Mouse (Mus musculus) adrenal gland, adult 8-10 months (tissue): ENCODE measurements around the gene Inppl1. TPM values are rescaled to one million over a fixed set of nuclear protein-coding genes. Genes with fewer than 3 reads are reported as not detected.

Source experiments
- DNase-seq: peaks from one replicate; pipeline ENCODE4 v3.0.0; 2022
- total RNA-seq, 4 experiments: library from RNA; stranded (reverse); gene quantifications; 2 replicates each; pipeline ENCODE4 v1.2.4; 2022

Inppl1 gene
- total RNA-seq, 4 experiments from 2014 or later = 76.9 to 104 (median 101) TPM

DNA sequence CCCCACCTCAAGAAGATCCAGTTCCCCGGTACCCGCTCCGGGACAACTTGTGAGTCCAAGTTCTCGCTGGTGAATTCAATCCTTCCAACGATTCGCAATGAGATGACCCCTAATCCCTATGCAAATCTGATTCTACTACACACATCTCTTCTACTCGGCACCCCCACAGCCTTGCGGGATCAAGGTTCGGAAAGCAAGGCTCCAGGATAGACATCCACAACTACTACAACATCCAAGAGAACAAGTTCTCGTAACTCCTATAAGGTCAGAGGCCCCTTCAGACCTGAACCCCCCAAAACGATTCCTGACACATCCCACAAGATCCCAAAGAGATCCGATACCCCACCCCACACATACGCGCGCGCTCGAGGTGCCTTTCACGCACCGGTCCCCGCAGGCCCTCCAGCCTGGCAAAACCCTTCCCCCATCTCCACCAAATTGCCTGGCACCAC is 849 bp downstream of the Inppl1 start:
- DNase-seq = no peak

DNA sequence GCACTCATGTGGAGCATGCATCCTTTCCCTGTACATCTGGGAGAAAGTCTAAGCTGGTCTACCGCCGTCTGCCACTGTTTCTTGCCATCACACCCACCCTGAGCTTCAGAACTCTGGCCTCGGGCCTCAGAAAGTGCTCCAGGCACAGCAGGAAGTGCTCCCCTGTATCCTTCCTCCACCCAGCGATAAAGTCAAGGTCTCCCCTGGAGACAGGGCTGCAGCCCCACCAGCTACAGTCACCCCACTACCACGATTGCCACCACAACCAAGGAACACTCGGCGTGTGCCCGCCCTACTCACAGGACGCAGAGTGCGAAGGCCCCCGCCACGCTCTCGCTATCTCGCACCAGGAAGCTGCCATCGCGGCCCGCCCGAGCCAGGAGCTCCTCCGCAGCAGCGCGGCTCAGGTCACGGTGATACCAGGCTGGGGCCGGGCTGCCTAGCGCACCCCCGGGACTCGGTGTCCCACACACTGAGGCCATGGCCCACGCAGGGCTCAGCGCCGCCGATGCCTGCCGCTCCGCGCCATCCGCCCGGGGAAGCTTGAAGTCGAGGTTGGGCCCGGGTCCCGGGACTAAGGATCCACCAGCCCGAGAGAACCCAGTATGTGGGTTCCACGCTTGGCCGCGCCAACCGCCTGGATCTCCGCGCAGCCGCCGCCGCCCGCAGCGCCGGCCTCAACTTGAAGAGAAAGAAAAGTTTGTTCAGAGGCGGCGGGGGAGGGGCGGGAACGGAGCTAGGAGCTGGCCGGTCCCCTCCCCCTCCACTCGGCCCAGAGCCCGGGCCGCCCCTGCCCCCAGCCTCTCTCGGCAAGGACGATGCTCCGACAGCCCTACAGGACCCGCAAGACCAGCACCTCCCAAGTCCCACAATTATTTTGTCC is 1.5 kb downstream of the Inppl1 start:
- peak; percentile 41 for DNase-seq

DNA sequence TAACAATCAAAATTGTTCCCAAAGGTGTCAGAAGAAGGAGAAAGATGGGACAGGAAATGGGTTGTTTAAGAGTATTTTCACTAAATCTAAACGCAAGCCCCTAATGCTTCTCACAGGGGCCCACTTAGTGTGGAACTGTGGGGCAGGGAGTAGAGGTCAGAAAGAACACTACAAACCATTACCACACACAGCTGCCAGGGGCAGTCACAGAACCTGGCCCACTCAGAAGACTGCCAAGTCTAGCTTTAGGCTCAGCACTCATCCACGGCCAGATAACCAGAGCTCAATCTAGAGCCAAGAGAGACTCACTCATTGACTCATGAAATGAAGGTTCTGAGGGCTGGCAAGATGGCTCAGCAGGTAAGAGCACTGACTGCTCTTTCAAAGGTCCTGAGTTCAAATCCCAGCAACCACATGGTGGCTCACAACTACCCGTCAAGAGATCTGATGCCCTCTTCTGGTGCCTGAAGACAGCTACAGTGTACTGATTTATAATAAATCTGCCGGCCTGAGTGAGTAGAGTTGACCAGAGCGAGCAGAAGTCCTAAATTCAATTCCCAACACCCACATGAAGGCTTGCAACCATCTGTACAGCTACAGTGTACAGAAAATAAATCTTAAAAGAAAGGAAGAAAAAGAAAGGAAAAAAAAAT is 2.4 kb downstream of the Inppl1 start:
- DNase-seq = no peak

DNA sequence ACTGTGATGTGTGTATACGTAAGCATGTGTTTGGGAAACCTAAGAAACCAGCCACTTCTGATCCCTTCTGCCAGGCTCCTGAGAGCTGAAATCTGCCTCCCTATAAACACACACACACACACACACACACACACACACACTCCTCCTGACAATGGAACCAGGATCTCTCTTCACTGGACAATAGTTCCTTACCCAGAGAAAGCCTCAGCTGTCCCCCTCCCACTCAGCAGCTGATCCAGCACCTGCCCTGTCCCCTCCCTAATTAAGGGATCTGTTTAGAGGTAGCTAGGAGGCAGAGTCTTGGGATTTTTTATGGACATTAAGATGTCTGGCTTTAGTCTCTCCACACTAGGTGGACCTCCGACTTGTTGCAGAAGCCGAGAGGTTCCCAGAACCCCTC is 3.1 kb downstream of the Inppl1 start:
- DNase-seq = no peak

DNA sequence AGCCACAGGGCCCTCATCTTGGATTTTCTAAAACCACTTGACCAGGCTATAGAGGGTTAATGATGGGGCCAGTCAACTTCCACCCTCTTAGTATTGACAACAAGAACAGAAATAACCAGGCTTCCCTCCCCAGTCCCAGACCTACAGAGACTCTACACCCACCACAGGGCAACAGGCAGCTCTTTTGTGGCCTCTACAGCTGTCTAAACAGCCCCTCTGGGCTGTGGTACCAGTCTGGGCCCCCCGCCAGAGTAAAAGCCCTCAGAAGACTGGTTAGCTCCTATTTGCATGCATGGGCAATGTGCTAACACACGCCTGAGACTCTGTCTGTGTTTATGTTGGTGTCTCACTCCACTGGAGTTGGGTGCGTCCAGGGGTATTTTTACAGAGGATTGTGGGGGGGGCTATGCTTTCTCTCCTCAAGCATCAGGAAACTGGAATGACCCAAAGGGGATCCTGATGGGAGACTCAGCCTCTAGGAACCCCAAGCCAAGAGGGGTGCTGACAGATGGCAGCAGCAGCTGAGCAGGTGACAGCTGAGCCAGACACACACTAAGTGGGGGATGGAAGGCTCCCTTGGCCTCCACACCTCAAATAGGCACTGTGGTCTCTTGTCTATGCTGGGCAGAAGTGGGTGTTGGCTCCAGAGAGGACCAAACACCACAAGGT is 4.0 kb downstream of the Inppl1 start:
- DNase-seq = no peak

DNA sequence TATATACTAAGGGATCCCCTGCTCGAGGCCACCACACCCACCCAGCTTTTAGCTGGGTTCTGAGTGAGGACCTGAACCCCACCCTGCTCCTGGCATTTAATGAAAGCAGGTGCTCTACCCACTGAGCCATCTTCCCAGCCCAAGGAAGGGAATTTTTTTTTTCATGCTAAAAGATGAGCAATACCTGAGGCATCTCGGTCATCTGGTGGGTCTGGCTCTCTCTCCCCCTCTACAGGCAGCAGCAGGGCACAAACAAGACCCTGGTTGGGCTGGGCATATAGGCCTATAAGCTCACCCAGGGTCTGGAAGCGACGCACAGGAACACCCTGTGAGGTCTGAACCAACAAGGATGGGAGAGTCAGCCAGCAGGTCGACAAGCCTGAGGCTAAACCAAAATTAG is 4.7 kb downstream of the Inppl1 start:
- DNase-seq = no peak

DNA sequence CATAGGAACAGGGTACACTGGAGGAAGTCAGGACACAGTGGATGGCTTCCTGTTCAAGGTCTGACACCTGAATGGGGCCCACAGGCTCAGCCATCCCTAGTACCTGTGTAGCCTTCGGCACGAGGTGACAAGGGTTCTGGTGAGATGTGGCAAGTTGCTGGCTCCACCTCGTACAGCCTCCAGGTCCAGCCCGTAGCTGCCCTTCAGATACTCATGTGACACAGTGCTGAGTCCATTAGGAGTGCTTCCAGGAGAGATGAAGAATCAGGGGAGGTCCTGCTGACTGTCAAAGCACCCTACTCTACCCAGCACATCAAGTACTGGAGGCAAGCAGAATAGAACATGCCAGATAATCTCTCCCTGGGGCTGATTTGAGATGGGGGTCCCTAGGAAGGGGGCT is 5.7 kb downstream of the Inppl1 start:
- no peak for DNase-seq

DNA sequence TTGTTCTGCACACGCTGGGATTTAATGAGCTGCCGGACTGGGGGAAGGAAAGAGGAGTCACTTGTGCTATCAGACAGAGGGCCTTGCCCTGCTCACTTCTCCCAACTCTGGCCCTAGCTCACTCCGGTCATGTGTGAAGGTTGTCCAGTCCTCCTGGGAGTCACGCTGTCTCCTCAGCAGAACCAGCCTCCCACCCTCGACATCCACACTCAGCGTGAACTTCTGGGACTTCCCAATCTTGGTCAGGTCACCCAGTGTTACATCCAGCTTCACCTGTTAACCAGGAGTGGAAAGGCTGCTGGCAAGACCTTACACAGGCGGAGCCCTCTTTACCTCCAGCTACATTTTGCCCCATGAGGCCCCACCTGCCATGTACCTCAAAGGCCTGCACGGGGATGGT is 6.6 kb downstream of the Inppl1 start:
- DNase-seq = no peak

DNA sequence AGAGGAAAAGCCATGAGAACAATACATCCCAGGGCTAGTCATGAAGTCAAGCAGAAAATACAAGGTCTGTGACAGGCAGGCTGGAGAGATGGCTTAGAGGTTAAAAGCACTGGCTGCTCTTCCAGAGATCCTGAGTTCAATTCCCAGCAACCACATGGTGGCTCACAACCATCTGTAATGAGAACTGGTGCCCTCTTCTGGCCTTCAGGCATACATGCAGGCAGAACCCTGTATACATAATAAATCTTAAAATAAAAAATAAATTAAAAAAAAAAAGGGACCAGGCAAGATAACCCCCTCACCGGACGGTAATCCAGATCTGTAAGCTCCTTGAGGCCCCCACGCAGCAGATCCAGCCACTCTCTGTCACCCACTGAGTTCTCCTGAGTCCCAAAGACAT is 7.7 kb downstream of the Inppl1 start:
- no peak for DNase-seq

DNA sequence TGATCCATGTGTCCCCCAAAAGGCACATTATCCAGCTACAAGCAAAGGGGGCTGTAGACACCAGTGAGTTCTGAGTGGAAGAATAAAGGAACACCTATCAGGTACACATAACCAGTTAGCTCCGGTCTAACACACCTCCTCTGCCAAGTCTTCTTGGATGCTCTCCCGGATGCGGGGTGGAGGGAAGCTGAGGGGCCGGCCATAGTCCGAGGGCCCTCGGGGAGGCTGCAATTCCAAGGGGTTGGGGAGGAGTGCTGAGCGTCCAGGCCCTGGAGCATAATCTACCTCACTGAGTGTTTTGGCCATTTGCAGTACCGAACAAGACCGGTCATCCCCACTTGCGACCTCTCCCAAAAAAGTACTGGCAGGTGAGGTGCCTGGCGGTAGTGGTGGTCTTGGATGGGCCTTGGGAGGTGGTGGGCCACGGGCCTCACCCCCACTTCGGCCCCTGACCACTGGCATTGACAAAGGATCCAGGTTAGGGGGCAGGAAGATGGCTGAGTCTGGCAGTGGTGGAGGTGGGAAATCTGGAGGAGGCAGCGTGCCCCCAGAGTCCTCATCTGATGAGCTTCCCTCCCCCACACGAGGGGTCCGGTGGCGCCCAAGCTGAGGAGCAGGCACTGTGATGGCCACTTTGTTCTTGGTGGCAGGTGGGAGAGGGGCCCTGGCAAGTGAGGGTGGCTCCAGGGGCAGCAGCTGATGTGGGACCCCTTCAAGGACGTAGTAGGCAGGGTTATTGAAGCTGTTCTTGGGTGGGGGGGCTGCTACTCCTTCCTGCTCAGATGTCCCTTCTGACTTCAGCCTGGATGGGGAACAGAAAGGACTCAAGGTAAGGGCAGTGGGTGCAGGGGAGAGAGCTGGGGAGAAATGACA is 14.0 kb downstream of the Inppl1 start:
- DNase-seq = no peak

DNA sequence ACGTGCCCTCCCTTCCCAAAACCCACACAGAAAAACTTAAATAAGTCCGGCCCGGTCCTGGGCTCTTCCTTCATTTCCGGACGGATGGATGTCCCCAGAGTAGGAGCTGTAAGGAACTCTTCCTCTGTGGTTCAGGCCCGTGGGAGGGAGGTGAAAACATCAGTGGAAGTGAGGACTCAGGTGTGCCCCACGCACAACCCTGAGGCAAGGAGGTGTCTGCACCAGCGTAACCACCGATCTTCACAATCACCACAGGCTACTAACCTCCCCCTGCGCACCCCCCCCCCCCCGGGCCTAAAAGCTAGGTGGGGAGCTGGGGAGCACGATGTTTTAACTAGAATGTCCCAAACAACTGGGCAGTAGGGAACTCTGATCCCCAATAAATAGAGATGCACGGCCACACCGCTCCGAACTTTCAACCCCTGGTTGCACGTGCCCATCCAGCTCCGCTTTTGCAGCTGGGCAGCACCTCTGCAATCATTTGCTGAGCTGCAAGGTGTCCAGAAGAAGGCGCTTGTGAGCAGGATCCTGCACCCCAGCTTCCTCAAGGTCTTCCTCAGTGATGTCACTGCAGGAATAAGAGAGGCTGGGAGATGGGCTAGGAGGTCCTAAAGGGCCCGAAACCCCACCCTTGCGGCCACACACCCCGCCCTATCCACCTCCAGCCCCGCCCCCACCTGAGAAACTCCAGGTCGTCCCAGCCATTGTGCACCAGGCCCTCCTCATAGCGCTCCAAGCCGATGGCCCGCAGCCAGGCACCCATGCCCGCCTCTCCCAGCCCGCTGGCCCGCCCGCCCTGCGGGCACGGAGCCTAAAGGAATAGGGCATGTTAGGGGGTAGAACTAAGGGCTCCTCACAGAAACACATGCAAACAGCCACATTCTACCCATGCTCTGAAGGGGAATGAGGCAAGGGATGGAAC is 14.9 kb downstream of the Inppl1 start:
- peak; percentile 52 for DNase-seq

DNA sequence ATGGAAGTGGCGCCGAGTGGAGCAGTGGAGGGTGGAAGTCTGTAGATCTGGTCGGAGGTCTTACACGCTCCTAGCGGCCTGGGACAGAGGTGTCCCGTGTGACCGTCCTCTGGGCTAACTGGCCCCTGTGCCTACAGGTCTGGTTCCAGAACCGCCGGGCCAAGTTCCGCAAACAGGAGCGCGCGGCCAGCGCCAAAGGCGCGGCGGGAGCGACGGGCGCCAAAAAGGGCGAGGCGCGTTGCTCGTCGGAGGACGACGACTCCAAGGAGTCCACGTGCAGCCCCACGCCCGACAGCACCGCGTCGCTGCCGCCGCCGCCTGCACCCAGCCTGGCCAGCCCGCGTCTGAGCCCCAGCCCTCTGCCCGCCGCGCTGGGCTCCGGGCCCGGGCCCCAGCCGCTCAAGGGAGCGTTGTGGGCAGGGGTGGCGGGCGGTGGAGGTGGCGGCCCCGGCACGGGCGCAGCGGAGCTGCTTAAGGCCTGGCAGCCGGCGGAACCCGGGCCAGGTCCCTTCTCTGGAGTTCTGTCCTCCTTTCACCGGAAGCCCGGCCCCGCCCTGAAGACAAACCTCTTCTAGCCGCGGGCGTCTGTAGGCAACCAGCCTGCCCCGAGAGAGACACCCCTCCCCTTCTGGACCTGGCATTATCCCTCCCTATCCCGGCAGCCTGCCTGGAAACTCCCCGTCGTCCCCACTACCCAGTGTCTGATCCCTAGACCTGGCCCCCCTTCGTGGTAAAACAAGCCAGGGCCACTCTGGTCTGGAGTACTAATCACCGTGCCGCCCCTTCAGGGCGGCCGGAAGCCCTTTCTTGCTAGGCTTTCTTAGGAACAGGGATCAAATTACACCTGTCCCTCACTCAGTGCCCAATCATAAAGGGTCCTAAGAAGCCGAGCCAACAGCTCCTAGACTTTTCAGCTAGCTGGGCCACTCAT is 16.2 kb downstream of the Inppl1 start:
- peak; percentile 43 for DNase-seq

DNA sequence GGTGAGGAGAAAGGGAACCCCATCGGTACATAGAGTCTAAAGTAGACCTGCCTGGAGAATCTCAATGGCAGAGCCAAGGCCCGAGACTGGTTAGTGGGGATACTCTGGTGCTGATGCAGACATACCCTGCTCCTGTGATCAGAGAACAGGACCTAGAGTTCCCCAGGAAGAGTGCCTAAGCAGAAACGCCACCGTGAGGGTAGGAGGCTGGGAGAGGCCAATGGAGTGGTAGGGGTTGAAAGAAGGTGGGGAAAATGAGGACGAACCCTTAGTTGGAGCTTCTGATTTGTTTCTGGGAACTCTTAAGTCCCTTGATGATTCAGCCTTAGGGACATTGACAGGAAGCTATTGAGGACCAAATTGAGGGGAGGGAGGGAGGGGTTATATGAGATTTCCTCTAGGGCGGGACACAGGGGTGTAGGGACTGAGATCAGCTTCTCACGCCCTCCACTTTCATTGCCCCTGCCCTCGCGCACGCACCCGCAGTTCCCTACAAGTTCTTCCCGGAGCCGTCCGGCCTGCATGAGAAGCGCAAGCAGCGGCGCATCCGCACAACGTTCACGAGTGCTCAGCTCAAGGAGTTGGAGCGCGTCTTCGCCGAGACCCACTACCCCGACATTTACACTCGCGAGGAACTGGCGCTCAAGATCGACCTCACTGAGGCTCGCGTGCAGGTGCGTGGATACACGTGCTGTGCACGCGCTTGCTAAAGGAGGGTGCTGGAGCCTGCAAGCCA is 17.6 kb downstream of the Inppl1 start:
- no peak for DNase-seq

DNA sequence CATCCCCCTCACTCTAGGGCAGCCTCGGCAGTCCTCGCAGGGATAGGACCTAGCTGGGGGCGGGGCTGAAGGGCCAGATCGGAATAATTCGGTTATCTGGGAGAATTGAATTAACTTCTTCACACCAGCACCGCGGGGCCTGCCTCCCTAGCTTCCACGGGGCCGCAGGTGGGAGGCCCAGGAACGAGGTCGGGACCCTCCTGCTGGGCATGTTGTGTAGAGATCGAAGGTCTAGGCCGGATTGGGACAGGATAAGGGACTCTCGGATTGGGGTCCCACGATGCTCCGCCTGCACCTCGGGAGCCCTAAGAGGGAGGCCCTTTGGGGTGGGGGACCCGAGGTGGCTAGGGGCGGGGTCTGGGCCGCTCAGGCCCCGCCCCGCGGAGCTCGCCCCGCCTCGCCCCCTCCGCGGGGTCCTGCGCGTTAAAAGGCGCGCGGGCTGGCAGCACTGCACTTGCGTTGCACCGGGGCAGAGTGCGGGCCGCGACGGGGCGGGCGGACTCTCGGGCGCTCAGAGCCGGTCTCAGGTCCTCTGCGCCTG is 20.1 kb downstream of the Inppl1 start, which contains the start of gene Phox2a:
TSS of gene Phox2a (plus strand) at position 453 of the 541 bp plus-strand sequence.
- DNase-seq = no peak

DNA sequence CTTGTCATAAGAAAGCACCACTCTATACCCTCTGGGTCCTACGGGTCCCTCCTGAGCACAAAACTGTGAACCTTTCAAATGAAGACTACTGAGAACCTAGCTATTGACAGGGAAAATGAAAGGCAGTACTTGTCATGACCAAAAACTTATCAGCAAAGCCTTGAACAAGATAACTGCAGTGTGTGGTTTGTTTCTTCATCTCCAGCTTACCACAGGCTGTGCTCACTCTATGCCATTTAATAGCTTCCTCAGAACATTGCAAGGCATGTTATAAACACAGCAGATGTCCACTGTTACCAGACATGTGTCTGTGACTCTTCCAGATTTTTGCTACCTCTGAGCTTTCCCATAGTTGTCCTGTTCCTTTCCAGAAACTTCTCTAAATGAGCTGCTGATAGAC is 61.0 kb downstream of the Inppl1 start:
- DNase-seq = no peak

DNA sequence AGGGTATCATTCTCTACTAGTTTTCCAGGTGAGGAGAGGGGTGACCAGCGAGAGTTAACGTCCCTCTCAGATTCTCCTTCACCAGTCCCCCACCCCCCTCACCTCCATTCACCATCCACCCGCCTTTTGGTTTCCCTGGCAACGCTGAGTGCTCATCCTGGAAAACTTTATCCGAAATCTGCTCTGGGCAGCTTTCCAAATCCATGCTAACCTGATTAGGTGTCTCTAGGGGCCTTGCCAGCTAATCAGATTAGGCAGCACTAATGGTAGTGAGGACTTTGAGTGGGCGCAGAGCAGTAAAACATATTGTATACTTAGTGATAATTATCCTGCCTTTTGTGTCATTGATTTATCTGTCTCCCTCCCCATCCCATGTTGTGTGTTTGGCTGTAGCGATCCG is 65.3 kb downstream of the Inppl1 start:
- peak; percentile 39 for DNase-seq
